Mouse (Mus musculus): ENCODE results near the gene Cyp21a1.

- no peak for TF ChIP-seq CTCF (IDR thresholded peaks at IDR 0.05; ENCODE audit: borderline replicate concordance, insufficient read depth, low read length)
- TF ChIP-seq POLR2A (IDR thresholded peaks at IDR 0.05; ENCODE audit: low read depth, low read length), result no peak
These were observed 26.6 kb downstream of the Cyp21a1 start for GRCm38 (mm10) chr17:34777680-34778325.

Data from embryonic fibroblast, embryonic 13.5 days (primary cell).